Mouse (Mus musculus): ENCODE measurements at regions not wholly inside any gene's neighbourhood (a gene's known extent, or its start where the extent isn't known, plus 50 kb on each side); places are given as distances from the start of the nearest gene placed in this dataset.
"Not testable (repeated sequence)": the region's sequence is repeated elsewhere in the genome, so short reads cannot be mapped to it uniquely, and the experiment has no call there.

- DNase-seq (ENCODE audit: low read depth), result no peak
Measured at GRCm38 (mm10) chr6:66397411-66397810, 137.8 kb upstream of the Mad2l1 start.

GRCm38 (mm10) chr6:66398674-66399073 is 136.5 kb upstream of the Mad2l1 start:
- DNase-seq (ENCODE audit: low read depth), result no peak

- no peak for DNase-seq (ENCODE audit: low read depth)
Measured at GRCm38 (mm10) chr6:66399091-66399755, 136.0 kb upstream of the Mad2l1 start.

GRCm38 (mm10) chr6:66401468-66401867 is 133.7 kb upstream of the Mad2l1 start:
- no peak for DNase-seq (ENCODE audit: low read depth)

GRCm38 (mm10) chr6:66401868-66402440 is 133.2 kb upstream of the Mad2l1 start:
- peak; percentile 2 for DNase-seq (ENCODE audit: low read depth)

- DNase-seq (ENCODE audit: low read depth), result no peak
Measured at GRCm38 (mm10) chr6:66414822-66415221, 120.4 kb upstream of the Mad2l1 start.

- no peak for DNase-seq (ENCODE audit: low read depth)
Measured at GRCm38 (mm10) chr6:66419452-66420041, 115.6 kb upstream of the Mad2l1 start.

- DNase-seq (ENCODE audit: low read depth), result no peak
Measured at GRCm38 (mm10) chr6:66428370-66428769, 106.8 kb upstream of the Mad2l1 start.

GRCm38 (mm10) chr6:66450408-66450807 is 84.8 kb upstream of the Mad2l1 start:
- not testable (repeated sequence) for DNase-seq (ENCODE audit: low read depth)

GRCm38 (mm10) chr6:66458172-66458571 is 77.0 kb upstream of the Mad2l1 start:
- DNase-seq (ENCODE audit: low read depth), result no peak

- no peak for DNase-seq (ENCODE audit: low read depth)
Measured at GRCm38 (mm10) chr6:66464540-66464939, 70.7 kb upstream of the Mad2l1 start.

- DNase-seq (ENCODE audit: low read depth), result no peak
Measured at GRCm38 (mm10) chr6:66465137-66465853, 69.9 kb upstream of the Mad2l1 start.

GRCm38 (mm10) chr6:66466757-66467156 is 68.4 kb upstream of the Mad2l1 start:
- DNase-seq (ENCODE audit: low read depth), result peak; percentile 47

- DNase-seq (ENCODE audit: low read depth), result no peak
Measured at GRCm38 (mm10) chr6:66470627-66471249, 64.5 kb upstream of the Mad2l1 start.

- DNase-seq (ENCODE audit: low read depth), result no peak
Measured at GRCm38 (mm10) chr6:66471786-66472185, 63.4 kb upstream of the Mad2l1 start.

- peak; percentile 14 for DNase-seq (ENCODE audit: low read depth)
Measured at GRCm38 (mm10) chr6:66472697-66473096, 62.5 kb upstream of the Mad2l1 start.

- DNase-seq (ENCODE audit: low read depth), result no peak
Measured at GRCm38 (mm10) chr6:66477575-66477974, 57.6 kb upstream of the Mad2l1 start.

- no peak for DNase-seq (ENCODE audit: low read depth)
Measured at GRCm38 (mm10) chr6:66478326-66478964, 56.7 kb upstream of the Mad2l1 start.

- no peak for DNase-seq (ENCODE audit: low read depth)
Measured at GRCm38 (mm10) chr6:66479576-66479975, 55.6 kb upstream of the Mad2l1 start.

- peak; percentile 51 for DNase-seq (ENCODE audit: low read depth)
Measured at GRCm38 (mm10) chr6:66480207-66480606, 55.0 kb upstream of the Mad2l1 start.

- no peak for DNase-seq (ENCODE audit: low read depth)
Measured at GRCm38 (mm10) chr6:66482797-66483196, 52.4 kb upstream of the Mad2l1 start.
